Mouse (Mus musculus): Measurements from ENCODE around the gene Cmss1.

Gene Cmss1

GRCm38 (mm10) chr16:57558258-57558657 lies 48.4 kb downstream of the Cmss1 start:
- DNase-seq (ENCODE audit: low read depth, low spot score), result no peak

DNA sequence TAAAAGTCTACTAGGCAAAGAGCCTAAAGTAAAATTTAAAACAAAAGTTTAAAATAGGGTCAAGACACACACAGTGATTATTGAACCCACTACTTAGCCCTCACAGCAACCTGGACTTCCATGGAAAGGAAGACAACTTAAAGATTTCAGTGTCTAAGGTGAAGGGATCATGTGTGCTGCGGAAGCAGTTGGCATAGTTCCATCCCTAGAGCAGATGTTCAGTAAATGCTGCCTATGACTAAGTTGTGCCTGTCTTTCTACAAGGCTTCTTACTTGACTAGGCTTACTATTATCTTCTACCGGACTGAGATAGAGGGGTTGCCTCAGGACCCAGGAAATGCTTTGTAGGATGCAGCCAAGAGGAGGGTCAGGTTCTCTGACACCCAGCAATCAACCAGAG lies 50.4 kb downstream of the Cmss1 start:
- DNase-seq (ENCODE audit: low read depth, low spot score), result no peak

GRCm38 (mm10) chr16:57555667-57556066 lies 51.0 kb downstream of the Cmss1 start:
- DNase-seq (ENCODE audit: low read depth, low spot score), result no peak

- DNase-seq (ENCODE audit: low read depth, low spot score), result no peak
Observed at GRCm38 (mm10) chr16:57554886-57555400, 51.7 kb downstream of the Cmss1 start.

- DNase-seq (ENCODE audit: low read depth, low spot score), result no peak
Observed at GRCm38 (mm10) chr16:57553235-57553634, 53.4 kb downstream of the Cmss1 start.

DNA sequence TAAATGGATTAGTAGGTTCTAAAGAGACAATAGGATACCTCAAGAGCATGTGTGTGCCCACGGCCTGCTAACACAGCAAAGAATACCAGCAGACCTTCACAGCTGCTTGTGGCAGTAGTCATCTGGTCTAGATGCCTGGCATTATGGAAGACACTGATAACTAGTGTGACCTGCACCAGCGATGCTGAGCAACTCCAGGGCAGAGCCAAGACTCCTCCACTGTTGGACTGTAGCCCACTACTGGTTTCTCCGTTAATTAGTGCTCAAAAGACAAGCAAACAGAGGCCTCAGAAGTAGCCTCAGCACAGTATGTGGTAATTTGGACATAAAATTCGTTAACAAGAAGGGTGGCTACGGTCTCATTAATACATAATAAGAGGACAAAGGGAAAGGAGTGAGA lies 54.0 kb downstream of the Cmss1 start:
- DNase-seq (ENCODE audit: low read depth, low spot score), result no peak

DNA sequence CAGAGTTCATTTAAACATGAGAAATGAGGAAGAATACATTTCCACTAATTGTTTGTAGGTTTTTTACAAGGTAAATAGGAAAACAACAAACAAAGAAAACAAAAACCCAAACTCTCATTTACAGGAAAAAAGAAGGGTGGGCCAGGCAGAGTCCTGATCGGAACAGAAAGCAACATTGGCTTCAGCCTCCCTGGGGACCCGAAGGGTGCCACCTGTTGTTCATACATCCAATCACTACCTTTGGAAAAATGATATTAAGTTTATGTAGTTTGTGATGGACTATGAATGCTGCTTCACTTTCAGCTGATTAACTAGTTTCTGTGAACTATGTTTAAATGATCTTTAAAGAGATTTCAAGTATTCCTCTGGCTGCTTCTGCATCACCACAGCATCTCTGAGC lies 55.0 kb downstream of the Cmss1 start:
- DNase-seq (ENCODE audit: low read depth, low spot score), result no peak

- no peak for DNase-seq (ENCODE audit: low read depth, low spot score)
Observed at GRCm38 (mm10) chr16:57550817-57551216, 55.8 kb downstream of the Cmss1 start.

GRCm38 (mm10) chr16:57550088-57550487 lies 56.6 kb downstream of the Cmss1 start:
- no peak for DNase-seq (ENCODE audit: low read depth, low spot score)

- DNase-seq (ENCODE audit: low read depth, low spot score), result no peak
Observed at GRCm38 (mm10) chr16:57549061-57550037, 57.3 kb downstream of the Cmss1 start.

- DNase-seq (ENCODE audit: low read depth, low spot score), result no peak
Observed at GRCm38 (mm10) chr16:57548608-57549007, 58.1 kb downstream of the Cmss1 start.

DNA sequence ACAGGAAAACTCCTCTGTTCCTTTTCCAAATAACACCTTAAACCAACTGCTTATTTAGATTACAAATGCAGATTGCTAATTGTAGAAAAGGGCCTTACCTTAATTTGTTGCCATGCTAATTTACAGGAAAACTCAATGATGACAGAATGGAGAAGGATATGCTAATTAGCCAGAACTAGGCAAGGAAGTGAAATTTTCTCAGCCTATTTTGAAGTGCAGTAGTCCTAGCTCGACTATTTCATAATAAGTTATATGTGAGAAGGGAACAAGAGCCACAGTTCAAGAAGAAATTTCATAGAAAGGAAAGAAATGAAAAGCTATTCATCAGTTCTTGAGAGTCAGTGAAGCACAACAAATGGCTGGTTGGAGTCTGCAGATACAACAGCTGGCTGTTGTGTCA lies 60.3 kb downstream of the Cmss1 start:
- no peak for DNase-seq (ENCODE audit: low read depth, low spot score)

- no peak for DNase-seq (ENCODE audit: low read depth, low spot score)
Observed at GRCm38 (mm10) chr16:57544441-57544840, 62.2 kb downstream of the Cmss1 start.

DNA sequence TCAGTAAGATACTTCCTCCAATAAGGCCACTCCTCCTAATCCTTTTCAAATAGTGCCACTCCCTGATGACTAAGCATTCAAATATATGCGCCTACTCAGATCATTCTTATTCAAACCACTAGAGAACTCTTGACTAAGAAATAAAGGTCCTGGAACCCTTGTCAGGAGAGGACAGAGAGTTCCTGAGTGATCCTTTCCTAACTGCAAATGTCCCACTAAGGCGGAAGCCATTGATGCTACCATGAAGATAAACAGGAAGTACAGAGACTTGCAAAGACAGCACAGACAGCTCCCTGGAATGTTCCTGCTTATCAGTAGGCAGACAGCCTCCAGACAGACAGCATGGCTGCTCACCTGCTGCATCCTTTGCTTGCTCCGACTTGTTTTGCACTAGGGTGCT lies 63.4 kb downstream of the Cmss1 start:
- no peak for DNase-seq (ENCODE audit: low read depth, low spot score)

GRCm38 (mm10) chr16:57536511-57536910 lies 70.2 kb downstream of the Cmss1 start:
- DNase-seq (ENCODE audit: low read depth, low spot score), result no peak

DNA sequence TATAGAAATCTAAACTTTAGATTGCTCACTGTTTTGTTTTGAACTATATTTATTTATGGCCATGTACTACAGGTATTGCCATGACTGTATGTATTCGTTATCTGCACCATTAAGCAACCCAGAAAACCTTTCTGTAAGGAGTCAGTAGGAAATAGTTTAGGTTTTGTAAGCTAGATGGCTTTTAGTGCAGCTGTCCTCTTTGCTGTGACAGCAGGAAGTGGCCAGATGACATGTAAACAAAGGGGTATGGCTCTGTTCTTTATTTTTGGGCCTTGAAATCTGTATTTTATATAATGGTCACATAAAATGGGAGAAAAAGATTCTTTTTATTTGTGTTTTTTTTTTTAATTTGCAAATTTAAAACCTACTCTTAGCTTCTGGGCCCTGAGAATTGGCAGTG lies 71.9 kb downstream of the Cmss1 start:
- no peak for DNase-seq (ENCODE audit: low read depth, low spot score)

DNA sequence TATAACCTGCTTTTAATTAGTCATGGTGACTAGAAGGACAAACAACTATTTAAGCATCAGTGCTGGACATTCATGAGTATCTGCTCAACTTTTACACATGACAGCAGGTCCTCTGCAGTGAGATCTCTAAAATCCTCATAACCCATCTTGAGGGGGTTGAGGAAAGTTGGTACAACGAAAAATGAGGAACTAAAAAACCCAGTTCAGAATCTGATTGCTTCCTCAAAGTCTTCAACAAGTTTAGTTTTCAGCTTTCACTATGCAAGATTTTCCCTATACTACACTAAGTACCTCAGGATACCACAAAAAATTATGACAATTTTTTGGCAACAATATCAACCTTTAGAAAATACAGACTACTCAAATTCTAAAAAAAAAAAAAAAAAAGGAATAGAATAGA lies 72.3 kb downstream of the Cmss1 start:
- no peak for DNase-seq (ENCODE audit: low read depth, low spot score)

DNA sequence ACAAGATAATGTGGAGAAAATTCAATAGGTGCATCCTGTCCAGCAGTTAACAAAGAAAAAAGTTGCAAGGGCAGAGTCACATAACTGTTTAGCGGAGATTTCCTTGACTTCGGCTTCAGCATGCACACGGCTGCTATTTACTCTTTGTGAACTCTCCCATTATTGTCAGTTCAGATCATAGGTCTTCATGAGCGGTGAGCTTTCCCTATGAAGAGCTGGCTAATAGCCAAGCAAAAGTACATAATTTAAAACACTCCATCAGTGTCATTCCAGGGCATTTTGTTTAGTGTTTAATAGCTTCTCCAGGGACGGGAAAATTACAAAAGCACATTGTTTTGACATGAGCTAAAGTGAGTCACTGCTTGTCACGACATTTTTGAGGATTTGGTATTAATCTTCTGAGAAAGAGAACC lies 74.6 kb downstream of the Cmss1 start:
- no peak for DNase-seq (ENCODE audit: low read depth, low spot score)

DNA sequence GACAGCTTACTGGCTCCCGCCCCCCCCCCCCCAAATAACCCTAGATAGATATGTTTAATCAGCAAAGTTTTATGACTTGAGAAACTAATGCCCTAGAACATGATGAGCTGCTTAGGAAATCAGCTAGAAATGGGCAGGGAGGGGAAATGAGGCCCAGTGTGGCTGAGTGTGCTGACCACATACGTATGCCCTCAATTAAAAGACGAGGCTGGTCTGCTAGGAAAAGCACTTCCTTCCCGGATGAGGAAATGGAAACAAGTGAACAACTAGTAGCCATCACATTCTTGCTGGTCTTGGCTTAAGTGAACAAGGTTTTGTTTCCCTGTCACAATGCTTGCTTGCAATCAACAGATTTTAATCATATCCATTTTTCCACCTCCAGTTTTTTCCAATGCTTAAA lies 76.1 kb downstream of the Cmss1 start:
- DNase-seq (ENCODE audit: low read depth, low spot score), result no peak

DNA sequence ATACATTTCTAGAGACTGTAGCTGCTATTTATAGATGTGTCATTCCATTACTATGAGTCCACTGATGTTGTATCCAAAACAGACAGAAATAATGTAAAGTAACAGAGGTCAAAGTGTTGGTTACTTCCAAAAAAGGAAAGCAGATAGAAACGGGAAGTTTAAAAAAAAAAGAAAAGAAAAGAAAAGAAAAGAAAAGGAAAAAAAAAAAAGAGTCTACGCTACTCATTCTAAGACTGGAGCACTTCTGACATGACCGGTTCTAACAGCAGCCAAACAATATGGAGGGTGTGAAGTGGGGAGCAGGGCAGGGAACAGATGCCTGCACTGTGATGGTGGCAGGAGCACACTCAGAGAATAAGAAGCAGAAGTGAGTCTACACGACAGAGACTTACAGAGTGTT lies 78.2 kb downstream of the Cmss1 start:
- DNase-seq (ENCODE audit: low read depth, low spot score), result no peak

DNA sequence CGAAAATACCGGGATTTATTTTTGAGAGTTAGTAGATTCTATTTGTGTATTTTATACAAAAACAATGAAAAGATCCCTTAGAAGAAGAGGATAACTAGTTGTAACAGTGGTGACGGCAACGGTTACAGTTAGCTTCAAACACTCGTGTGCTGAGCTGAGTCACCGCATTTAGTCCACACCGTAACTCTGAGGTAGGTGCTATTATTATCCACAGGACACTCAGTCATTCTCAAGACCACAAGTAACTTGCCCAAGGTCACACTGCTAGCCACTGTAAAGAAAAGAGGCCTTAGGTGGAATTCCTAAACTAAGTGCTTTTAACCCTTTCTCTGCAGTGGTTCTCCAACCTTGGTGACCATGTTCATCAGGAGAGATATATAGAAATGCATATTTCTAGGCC lies 79.8 kb downstream of the Cmss1 start:
- DNase-seq (ENCODE audit: low read depth, low spot score), result no peak

DNA sequence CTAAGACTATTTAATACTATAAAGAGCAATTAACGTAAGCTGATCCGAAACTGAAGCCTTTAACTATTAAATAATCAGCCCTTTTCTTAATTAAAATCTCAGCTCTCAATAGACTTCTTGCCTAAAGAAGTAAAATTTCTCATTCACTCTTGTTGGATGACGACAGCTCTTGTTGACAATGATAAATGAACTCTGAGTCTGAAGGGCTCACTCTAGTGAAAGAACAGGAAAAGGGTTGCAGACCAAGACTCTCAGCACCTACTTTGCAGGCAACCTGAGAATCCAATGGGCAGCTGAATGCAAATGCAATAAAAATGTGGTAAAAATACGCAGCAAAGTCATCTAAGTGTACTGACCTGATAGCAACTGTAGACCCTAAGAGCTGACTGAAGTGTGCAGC lies 81.2 kb downstream of the Cmss1 start:
- no peak for DNase-seq (ENCODE audit: low read depth, low spot score)

DNA sequence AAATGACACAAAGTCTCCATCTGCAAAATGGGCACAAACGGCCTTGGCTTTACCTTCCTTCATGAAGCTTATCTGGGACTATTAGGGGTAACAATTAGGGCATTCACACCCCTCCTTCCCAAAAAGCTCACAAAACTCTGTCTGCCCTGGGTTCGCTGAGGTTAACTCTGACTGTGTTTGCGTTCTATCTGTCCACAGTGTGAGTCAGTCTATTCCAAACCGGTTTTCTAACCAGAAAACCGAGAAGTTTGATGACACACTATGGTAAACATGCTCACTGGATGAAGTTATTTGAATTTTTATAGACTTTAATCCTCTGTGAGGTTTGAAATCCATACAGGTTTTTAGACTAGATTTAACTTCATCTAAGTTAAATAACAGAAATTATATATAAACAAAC lies 81.6 kb downstream of the Cmss1 start:
- no peak for DNase-seq (ENCODE audit: low read depth, low spot score)
